Mouse (Mus musculus) frontal cortex, postnatal 10 days (tissue): ENCODE data around the gene Ralgds.

ENCODE experiments used
- DNase-seq, 2 experiments: peaks; one replicate each; pipeline ENCODE4 v3.0.0; 2022; ENCODE audit warnings: low spot score in 2 of 2, mixed read lengths in 1 of 2

The Ralgds gene

GRCm38 (mm10) chr2:28563303-28563702, 50.4 kb downstream of the Ralgds start, which contains the start of gene Cel:
Gene Cel (minus strand): TSS chr2:28563403.
- no peak for DNase-seq

DNA sequence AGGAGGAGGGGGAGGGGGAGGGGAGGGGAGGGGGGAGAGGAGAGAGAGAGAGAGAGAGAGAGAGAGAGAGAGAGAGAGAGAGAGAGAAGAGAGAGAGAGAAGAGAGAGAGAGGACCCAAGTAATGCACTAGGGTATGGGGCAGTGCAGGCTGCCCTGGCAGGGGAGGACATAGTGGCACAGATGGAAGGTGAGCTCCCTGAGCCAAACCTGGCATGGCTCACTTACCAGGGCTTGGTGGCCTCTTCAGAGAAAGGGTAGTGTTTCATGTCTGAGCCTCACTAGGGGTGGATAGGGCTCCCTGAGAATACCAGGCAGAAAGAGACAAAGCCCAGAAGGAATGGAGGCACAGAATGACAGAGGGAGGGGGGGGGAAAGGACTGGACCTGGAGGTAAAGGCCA, 50.9 kb downstream of the Ralgds start:
- DNase-seq, result no peak

DNA sequence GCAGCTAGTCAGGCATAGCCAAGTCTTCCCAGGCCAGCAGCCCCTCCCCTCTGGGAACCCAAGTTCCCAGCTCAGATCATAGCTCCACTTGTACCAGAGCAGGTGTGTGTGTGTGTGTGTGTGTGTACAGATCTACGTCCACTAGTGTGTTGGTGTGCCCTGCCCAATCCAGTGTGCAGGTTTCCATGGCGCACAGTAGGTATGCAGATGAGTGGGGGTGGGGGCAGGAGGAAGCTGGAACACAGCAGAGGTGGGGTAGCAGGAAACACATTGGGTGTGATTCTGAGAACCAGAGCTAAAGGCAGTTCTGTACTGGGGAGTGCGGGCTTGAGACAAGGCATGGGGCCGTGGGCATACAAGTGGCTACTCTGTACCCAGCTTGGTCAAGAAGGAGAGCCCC, 51.5 kb downstream of the Ralgds start:
- no peak for DNase-seq

- no peak for DNase-seq
Observed at GRCm38 (mm10) chr2:28566545-28566944, 53.6 kb downstream of the Ralgds start.

- DNase-seq, result no peak
Observed at GRCm38 (mm10) chr2:28569903-28570302, 57.0 kb downstream of the Ralgds start.

DNA sequence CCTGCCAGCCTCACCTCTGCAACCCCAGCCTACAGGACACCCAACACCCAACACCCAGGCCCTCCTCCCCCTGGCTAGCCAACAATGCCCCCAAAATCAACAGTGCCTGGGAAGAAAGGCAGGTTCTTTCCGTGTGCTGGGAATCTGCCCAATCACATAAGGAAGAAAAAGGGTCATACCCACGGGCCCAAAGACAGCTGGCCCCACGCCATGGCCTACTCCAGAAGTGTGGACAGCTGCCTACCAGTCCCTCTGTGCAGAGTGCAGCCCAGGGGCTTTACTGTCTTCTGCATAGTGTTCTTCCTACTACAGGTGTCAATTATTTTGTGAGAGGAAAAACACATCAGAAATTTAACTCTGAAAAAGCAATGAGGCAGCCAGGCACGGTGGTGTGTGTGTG, 62.4 kb downstream of the Ralgds start:
- no peak for DNase-seq

DNA sequence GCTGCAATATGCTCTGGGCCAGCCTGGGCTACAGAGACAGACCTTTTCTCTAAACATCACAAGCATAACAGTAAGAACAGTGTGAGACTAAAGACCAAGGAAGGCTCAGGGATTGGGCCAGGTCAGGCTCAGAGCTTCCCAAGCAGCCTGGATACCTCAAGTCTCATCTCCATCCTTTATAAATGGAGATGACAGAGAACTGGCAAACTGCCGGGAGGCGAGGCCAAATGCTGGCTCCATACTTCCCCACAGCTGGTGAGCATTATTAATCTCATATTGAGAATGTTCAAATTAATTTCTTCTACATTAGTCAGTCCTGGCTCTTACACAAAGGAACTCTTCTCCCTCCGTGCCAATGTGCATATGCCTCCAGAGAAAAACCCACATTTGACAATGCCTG, 63.9 kb downstream of the Ralgds start:
- no peak for DNase-seq

DNA sequence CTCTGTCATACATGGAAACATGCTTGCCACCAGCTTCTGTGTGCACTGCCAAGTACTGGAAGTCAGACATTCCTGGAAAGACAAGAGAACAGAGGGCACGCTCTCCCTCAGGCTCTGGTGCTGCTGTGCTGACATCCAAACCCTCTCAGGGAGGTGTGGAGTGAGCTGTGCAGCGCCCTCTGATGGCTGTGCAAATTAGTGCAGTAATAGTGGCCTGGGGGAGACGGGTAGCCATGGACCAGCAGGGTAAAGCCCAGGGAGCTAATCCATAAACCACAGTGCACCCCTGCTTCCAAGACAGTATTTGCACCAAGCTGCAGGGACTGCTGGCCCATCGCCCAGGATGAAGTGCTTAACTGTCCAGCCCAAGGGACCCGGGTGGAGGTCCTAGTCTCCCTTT, 65.1 kb downstream of the Ralgds start:
- DNase-seq, result no peak

GRCm38 (mm10) chr2:28582647-28583353, 69.9 kb downstream of the Ralgds start:
- peak; percentile 81 to 86 for DNase-seq

DNA sequence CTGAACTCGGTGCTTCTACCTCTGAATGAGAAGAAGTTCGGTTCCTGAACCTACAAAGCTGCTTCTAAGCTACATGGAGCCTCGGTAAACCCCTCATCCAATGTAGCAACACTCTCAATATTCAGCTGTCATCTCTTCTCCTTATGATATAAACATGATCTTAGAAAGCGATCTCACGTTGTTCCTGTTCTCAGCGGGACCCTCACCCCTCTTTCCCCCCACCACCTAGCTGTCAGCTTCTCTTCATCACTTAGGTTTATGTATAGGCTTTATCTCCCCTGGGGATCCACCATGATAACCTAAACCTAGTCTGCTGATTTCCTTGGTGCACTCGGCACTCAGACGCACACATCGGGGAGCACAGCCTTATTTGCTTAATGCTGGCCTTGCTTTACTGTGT, 70.7 kb downstream of the Ralgds start, which contains the start of gene Gtf3c5:
TSS of gene Gtf3c5 (minus strand) at position 101 of the 400 bp plus-strand sequence.
- DNase-seq, result no peak

GRCm38 (mm10) chr2:28585043-28585571, 72.2 kb downstream of the Ralgds start:
- peak in 1 of 2 experiments; percentile 72 for DNase-seq

GRCm38 (mm10) chr2:28585730-28586129, 72.8 kb downstream of the Ralgds start:
- DNase-seq, result no peak

GRCm38 (mm10) chr2:28588574-28588973, 75.6 kb downstream of the Ralgds start:
- DNase-seq, result no peak

- no peak for DNase-seq
Observed at GRCm38 (mm10) chr2:28591479-28591878, 78.6 kb downstream of the Ralgds start.

- peak in 1 of 2 experiments; percentile 34 for DNase-seq
Observed at GRCm38 (mm10) chr2:28592809-28593208, 79.9 kb downstream of the Ralgds start.

- DNase-seq, result no peak
Observed at GRCm38 (mm10) chr2:28596021-28596420, 83.1 kb downstream of the Ralgds start.

DNA sequence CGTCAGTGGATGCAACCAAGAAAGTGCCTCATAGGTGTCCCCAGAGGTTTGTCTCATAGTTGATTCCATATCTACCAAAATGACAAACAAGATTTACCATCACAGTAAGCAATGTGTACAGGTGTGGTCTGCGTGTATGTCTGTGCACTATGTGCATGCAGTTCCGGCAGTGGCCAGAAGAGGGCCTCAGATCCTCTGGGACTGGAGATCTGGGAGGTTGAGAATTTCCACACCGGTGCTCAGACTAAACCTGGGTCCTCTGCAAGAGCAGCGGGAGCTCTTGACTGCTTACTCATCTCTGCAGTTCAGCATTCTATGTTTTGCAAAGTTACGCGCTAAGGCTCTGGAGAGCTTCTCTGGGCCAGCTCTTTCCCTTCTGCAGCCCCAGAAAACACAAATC, 84.1 kb downstream of the Ralgds start:
- DNase-seq, result no peak

DNA sequence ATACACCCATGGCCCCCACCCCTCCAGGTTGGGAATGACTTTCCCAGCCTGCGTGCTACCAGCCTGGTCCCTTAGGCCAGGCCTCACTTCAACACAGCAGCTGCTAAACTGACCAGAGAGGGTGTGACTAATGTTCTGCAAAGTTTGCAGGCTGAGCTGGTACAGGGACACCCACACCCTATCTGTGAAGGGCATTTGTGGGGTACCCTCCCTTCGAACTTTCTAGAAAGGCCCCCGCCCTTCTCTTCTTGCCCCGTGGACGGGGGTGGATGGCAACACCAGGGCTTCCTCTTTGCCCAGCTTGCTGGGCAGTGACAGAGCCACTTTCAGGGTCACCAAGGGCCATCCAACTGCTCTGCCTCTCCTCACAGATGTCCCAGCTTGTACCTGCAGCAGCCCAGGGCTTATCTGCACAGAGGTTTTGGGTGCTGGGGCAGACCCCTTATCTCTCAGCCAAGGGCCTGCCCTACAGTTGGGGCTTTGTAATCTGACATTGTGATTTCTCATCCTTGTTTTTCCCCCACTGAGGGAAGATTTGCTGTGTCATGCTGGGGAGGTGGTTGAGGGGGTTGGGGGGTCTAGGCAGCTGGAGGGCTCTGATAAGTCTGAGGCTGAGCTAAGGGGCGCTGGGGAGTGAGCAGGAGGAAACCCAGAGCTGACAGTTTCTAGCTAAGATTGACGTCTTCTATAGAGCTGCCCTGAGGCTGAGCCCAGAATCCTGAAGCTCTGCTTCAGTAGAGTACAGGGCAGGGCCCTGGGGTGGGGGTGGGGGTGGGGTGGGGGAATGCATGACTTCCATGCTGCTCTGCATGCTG, 85.0 kb downstream of the Ralgds start:
- no peak for DNase-seq

- no peak for DNase-seq
Observed at GRCm38 (mm10) chr2:28598692-28599568, 86.0 kb downstream of the Ralgds start.

DNA sequence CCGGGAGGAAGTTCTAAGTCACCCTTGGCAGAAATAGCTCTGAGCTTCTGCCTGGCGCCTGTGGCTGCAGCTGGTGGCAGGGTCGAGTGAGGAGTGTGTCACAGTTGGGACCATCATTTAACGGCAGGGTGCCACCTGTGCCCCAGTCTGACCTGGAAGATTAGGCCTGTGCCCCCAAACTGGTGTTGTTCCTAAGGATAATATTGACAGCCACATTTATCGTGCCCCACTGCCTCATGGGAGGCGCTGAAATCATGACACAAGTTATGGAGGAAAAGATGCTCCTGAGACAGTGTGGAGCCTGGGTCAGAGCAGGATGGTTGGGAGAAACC, 86.6 kb downstream of the Ralgds start:
- DNase-seq, result no peak

DNA sequence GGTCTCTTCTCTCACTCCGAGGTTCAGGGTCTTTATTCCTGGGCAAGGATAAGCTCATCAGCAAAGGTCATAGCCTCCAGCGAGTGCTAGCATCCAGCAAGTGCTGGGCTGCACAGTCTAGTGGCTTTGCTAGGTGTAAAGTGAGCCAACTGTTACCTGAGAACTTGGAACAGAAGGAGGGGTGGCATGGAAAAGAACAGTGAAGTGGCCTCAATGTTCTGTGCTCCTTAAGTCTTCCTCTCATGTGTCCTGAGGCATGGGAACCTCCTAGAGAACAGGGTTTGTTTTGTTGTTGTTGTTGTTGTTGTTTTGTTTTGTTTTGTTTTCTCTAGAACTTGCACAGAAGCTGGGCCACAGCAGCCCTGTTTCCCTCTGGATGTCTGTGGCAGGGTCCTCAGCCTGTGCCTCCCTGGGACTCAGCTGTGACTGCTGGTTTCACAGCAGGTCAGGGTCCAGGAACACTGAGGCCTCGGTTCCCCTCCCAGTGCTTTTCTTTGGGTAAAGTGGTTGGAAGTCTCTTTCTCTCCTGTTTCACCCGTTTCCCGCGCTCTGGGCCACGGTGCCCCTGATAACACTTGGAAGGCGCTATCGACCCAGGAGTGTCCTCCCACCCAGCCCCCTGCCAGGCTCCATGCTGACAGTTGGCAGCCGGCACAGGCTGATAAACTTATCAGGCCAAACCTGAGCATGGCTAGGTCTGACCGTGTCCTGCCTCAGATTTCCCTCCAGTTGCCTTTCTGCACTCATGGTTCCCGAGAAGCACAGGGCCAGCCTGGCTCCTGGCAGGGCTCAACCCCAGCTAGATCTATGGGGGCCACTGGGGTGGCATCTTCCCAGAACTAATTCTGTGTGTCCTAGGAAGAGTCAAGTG, 89.0 kb downstream of the Ralgds start:
- no peak for DNase-seq
